9 mouse cellular contexts compared by ENCODE assay signal in genomic region chr9:44488855-44489381, GRCm38 (mm10). TPM values are rescaled to one million over a fixed set of nuclear protein-coding genes. Genes with fewer than 3 reads are reported as not detected.
DNase-seq lines count a peak whose midpoint lies in the region; ATAC-seq lines count a peak whose summit lies in the region.
"Had no signal": no experiment of that assay in that cellular context is flagged by ENCODE, and none has a peak within 500 bp of the region (broad histone marks: within the 10 kb centered on the region; RNA-seq: fewer than 3 reads in every experiment).

No protein-coding gene starts in this region.

- no peaks in the 10 kb centered on the region for H3K9me3 ChIP-seq in forebrain, embryonic 10.5 days
- no peaks in the 10 kb centered on the region for H3K9me3 ChIP-seq in limb, embryonic 10.5 days (replicated peaks)
- H3K9me3 ChIP-seq in midbrain, embryonic 12.5 days: no peaks in the 10 kb centered on the region

- peak overlapping the region; percentile 98 for H3K4me3 ChIP-seq in forebrain, embryonic 10.5 days
- peak overlapping the region; percentile 94 for H3K4me3 ChIP-seq in limb, embryonic 10.5 days
- peak overlapping the region; percentile 18; the same call in 1 of the 2 replicates for H3K4me3 ChIP-seq in midbrain, embryonic 12.5 days
- H3K4me3 ChIP-seq: erythroblast, embryonic 14.5 days had no signal

- peaks cover 16% of the 10 kb centered on the region for H3K36me3 ChIP-seq in forebrain, embryonic 10.5 days (replicated peaks)
- H3K36me3 ChIP-seq in limb, embryonic 10.5 days: peaks cover 16% of the 10 kb centered on the region
- no peaks in the 10 kb centered on the region for H3K36me3 ChIP-seq in midbrain, embryonic 12.5 days

- H3K4me2 ChIP-seq in midbrain, embryonic 12.5 days (replicated peaks): peak overlapping the region; percentile 87

- WGBS in forebrain, embryonic 10.5 days: 8% methylated on average over 5 of the region's 5 CpGs
- 5% methylated on average over 5 of the region's 5 CpGs for WGBS in limb, embryonic 10.5 days
- WGBS in midbrain, embryonic 12.5 days: 2% methylated on average over 5 of the region's 5 CpGs

- peak overlapping the region; percentile 52 for H3K9ac ChIP-seq in midbrain, embryonic 12.5 days (replicated peaks)

- H3K4me1 ChIP-seq in forebrain, embryonic 10.5 days: peaks cover 100% of the 10 kb centered on the region
- H3K4me1 ChIP-seq in limb, embryonic 10.5 days: peaks cover 100% of the 10 kb centered on the region
- peaks cover 92% of the 10 kb centered on the region for H3K4me1 ChIP-seq in midbrain, embryonic 12.5 days

- no peaks in the 10 kb centered on the region for H3K27me3 ChIP-seq in forebrain, embryonic 10.5 days (ENCODE audit: poor library complexity, severe bottlenecking)
- no peaks in the 10 kb centered on the region for H3K27me3 ChIP-seq in limb, embryonic 10.5 days (ENCODE audit: low read depth, poor library complexity, severe bottlenecking)
- peaks cover 3% of the 10 kb centered on the region; the same call in 1 of the 2 replicates for H3K27me3 ChIP-seq in midbrain, embryonic 12.5 days

- peak; percentile 82 to 90 for DNase-seq in adrenal gland, adult (ENCODE audit: inconsistent age in 2 of 2, low spot score in 1 of 2)
- DNase-seq in adrenal gland, postnatal 4 days (ENCODE audit: low spot score in 2 of 2): no peak
- peak; percentile 85 for DNase-seq in adrenal gland, postnatal 10 days
- DNase-seq in forebrain, embryonic 10.5 days (ENCODE audit: extremely low spot score, low spot score): no peak
- peak; percentile 81 for DNase-seq in heart, postnatal 4 days
- peak; percentile 51 for DNase-seq in limb, embryonic 10.5 days (ENCODE audit: low spot score)
- DNase-seq in yolk sac, embryonic 10.5 days (ENCODE audit: low spot score): peak; percentile 70

- no peak for ATAC-seq in midbrain, embryonic 12.5 days (ENCODE audit: low FRiP score, low read depth)

- peak overlapping the region; percentile 86 for H3K27ac ChIP-seq in forebrain, embryonic 10.5 days
- peak overlapping the region; percentile 96 for H3K27ac ChIP-seq in limb, embryonic 10.5 days
- H3K27ac ChIP-seq in midbrain, embryonic 12.5 days (replicated peaks): peak overlapping the region; percentile 68

RNA-seq across cellular contexts. Expression of gene Bcl9l, which starts 6.3 kb away (rescaled TPM):
- 10 to 100 TPM; 86.4 to 97.9 TPM for total RNA-seq in adrenal gland, postnatal 4 days (2021)
- total RNA-seq in adrenal gland, postnatal 10 days (2021): 10 to 100 TPM; 64.6 to 72.6 TPM
- polyA plus RNA-seq in forebrain, embryonic 10.5 days (2016; fragmentation: Nextera tagmentation; extraction: Ambion mirVana): 3.9 and 5.0 TPM in 2 replicates
- 10 to 100 TPM; 56.8 to 64.0 TPM for total RNA-seq in heart, postnatal 4 days (2021)
- polyA plus RNA-seq in limb, embryonic 10.5 days (2016; fragmentation: Nextera tagmentation; extraction: Ambion mirVana): 9.0 and 12.1 TPM in 2 replicates
- 10.2 and 10.4 TPM in 2 replicates for polyA plus RNA-seq in midbrain, embryonic 12.5 days (2016; fragmentation: Nextera tagmentation; extraction: Ambion mirVana)

RNA-seq across cellular contexts. Expression of gene Upk2, which starts 34.1 kb away (rescaled TPM):
- not detected for total RNA-seq in adrenal gland, postnatal 4 days (2021)
- not detected for total RNA-seq in adrenal gland, postnatal 10 days (2021)
- polyA plus RNA-seq in forebrain, embryonic 10.5 days (2016; fragmentation: Nextera tagmentation; extraction: Ambion mirVana): not detected in 2 replicates
- total RNA-seq in heart, postnatal 4 days (2021): not detected
- polyA plus RNA-seq in limb, embryonic 10.5 days (2016; fragmentation: Nextera tagmentation; extraction: Ambion mirVana): 0.36 TPM in 1 of 2 replicates, not detected in the other
- polyA plus RNA-seq in midbrain, embryonic 12.5 days (2016; fragmentation: Nextera tagmentation; extraction: Ambion mirVana): not detected in 2 replicates
- polyA plus RNA-seq: erythroblast, embryonic 14.5 days had no signal

RNA-seq across cellular contexts. Expression of gene Foxr1, which starts 48.0 kb away (rescaled TPM):
- not detected for total RNA-seq in adrenal gland, postnatal 4 days (2021)
- not detected for total RNA-seq in adrenal gland, postnatal 10 days (2021)
- polyA plus RNA-seq in forebrain, embryonic 10.5 days (2016; fragmentation: Nextera tagmentation; extraction: Ambion mirVana): not detected in 2 replicates
- not detected for total RNA-seq in heart, postnatal 4 days (2021)
- not detected in 2 replicates for polyA plus RNA-seq in limb, embryonic 10.5 days (2016; fragmentation: Nextera tagmentation; extraction: Ambion mirVana)
- polyA plus RNA-seq in midbrain, embryonic 12.5 days (2016; fragmentation: Nextera tagmentation; extraction: Ambion mirVana): not detected in 2 replicates
- polyA plus RNA-seq: erythroblast, embryonic 14.5 days had no signal

Comparison
In these comparisons a context has a peak if more than half of its experiments do, and no peak if none do; other contexts are left out.
1. DNase-seq: peak in adrenal gland, adult (2 of 2), adrenal gland, postnatal 10 days (single experiment), heart, postnatal 4 days (single experiment), limb, embryonic 10.5 days (single experiment) and yolk sac, embryonic 10.5 days (single experiment); none in adrenal gland, postnatal 4 days (0 of 2) and forebrain, embryonic 10.5 days (single experiment).
2. H3K4me3 ChIP-seq: peak in every context shown above with its lines; median percentile 98 in forebrain, embryonic 10.5 days; 94 in limb, embryonic 10.5 days; 18 in midbrain, embryonic 12.5 days.
3. Peak in every context shown above with its lines, with median percentiles within 50 percentile points of each other: H3K27ac ChIP-seq.